Mouse (Mus musculus) liver, embryonic 14.5 days (tissue): ENCODE results near the gene Ngb. TPM values are rescaled to one million over a fixed set of nuclear protein-coding genes. Genes with fewer than 3 reads are reported as not detected.

Experiments used
- ATAC-seq: fragments of 200-750 bp; cut with Nextera tagmentation; 2 replicates; pipeline ENCODE4 v1.8.0; 2017; ENCODE audit warnings: moderate number of reproducible peaks, mild to moderate bottlenecking, moderate library complexity; ENCODE audit not compliant: insufficient read depth
- DNase-seq, 3 experiments: peaks; one replicate each; pipeline ENCODE4 v3.0.0-alpha.2; 2012 to 2013; ENCODE audit warnings: low read depth in 3 of 3, low spot score in 3 of 3
- H3K27ac ChIP-seq: fragments of 300-500 bp; sonication (generic); 2 replicates; pipeline ENCODE4 v1.5.1; 2014; ENCODE audit warnings: moderate library complexity, mild to moderate bottlenecking, control low read depth, inconsistent platforms
- H3K27me3 ChIP-seq: fragments of 300-500 bp; sonication (generic); 2 replicates; pipeline ENCODE4 v1.6.1; 2014; ENCODE audit warnings: mild to moderate bottlenecking, low read length, moderate library complexity; ENCODE audit not compliant: control insufficient read depth, insufficient read depth
- H3K36me3 ChIP-seq: fragments of 300-500 bp; sonication (generic); replicated peaks from 2 replicates; pipeline ENCODE4 v1.6.1; 2014; ENCODE audit warnings: low read depth; ENCODE audit not compliant: control insufficient read depth, insufficient read depth
- H3K4me1 ChIP-seq, 2 experiments: fragments of 200-500 bp in 1 of 2; fragments of 300-500 bp in 1 of 2; sonication (generic) in 1 of 2; replicated peaks; 2 replicates each; pipeline ENCODE4 v1.6.1; 2012 to 2014; ENCODE audit warnings: antibody characterized with exemption in 1 of 2, inconsistent platforms in 1 of 2, low read length in 1 of 2; ENCODE audit not compliant: control insufficient read depth in 2 of 2, insufficient read depth in 2 of 2
- H3K4me2 ChIP-seq: fragments of 300-500 bp; sonication (generic); 2 replicates; pipeline ENCODE4 v1.6.1; 2014; ENCODE audit warnings: low read depth, mild to moderate bottlenecking, control low read depth, moderate library complexity
- H3K4me3 ChIP-seq, 2 experiments: fragments of 200-500 bp in 1 of 2; fragments of 300-500 bp in 1 of 2; sonication (generic) in 1 of 2; 2 replicates each; pipeline ENCODE4 v1.5.1; 2012 to 2014; ENCODE audit warnings: low read depth in 2 of 2, low read length in 2 of 2, mild to moderate bottlenecking in 2 of 2, control low read depth in 1 of 2, inconsistent platforms in 1 of 2, moderate library complexity in 1 of 2; ENCODE audit not compliant: insufficient read depth in 1 of 2
- H3K9ac ChIP-seq: fragments of 300-500 bp; sonication (generic); replicated peaks from 2 replicates; pipeline ENCODE4 v1.6.1; 2014; ENCODE audit warnings: mild to moderate bottlenecking, control low read depth, moderate library complexity
- H3K9me3 ChIP-seq: fragments of 300-500 bp; sonication (generic); 2 replicates; pipeline ENCODE4 v1.6.1; 2016; ENCODE audit warnings: low read length, mixed read lengths; ENCODE audit not compliant: control insufficient read depth
- CTCF ChIP-seq: IDR thresholded peaks from 2 replicates; pipeline ENCODE4 v1.5.1; 2016; ENCODE audit warnings: antibody characterized with exemption, low read depth, control low read depth
- EP300 ChIP-seq: IDR thresholded peaks from 2 replicates; pipeline ENCODE4 v1.6.1; 2016; ENCODE audit warnings: antibody characterized with exemption, low read depth
- WGBS: fragments of 180-500 bp; shearing (Covaris S2); extraction: QIAGEN DNeasy Blood & Tissue Kit; methylation state at CpG from one replicate; pipeline ENCODE4 v1.1.7; 2014; ENCODE audit not compliant: insufficient replicate concordance; 5-methylcytosine and 5-hydroxymethylcytosine counted together
- polyA plus RNA-seq, 2 experiments: library from polyadenylated mRNA; depleted of rRNA in 1 of 2; stranded (reverse) in 1 of 2; unstranded in 1 of 2; fragments of >200 nt; fragmentation: Nextera tagmentation in 1 of 2; extraction: Ambion mirVana in 1 of 2; gene quantifications; 2 replicates each; pipeline versions ENCODE4 v1.2.1 to v1.2.3; 2012 to 2014

The Ngb gene
- polyA plus RNA-seq, 2 experiments, result 0.04 to 0.11 TPM

GRCm38 (mm10) chr12:87142156-87142555 lies 39.8 kb upstream of the Ngb start:
- TF ChIP-seq CTCF, result no peak
- no peak for TF ChIP-seq EP300
- H3K4me2 ChIP-seq, result no peak overlapping the region
- no peaks in the 10 kb centered on the region for H3K9me3 ChIP-seq
- 50% methylated on average over 2 of the region's 2 CpGs for WGBS
- no peak overlapping the region for H3K9ac ChIP-seq
- no peaks in the 10 kb centered on the region for H3K27me3 ChIP-seq
- peaks cover 4 to 8% of the 10 kb centered on the region in 2 experiments for H3K4me1 ChIP-seq
- H3K4me3 ChIP-seq, result no peak overlapping the region
- H3K27ac ChIP-seq, result no peak overlapping the region
- ATAC-seq (no peak), DNase-seq (no peak)
- no peaks in the 10 kb centered on the region for H3K36me3 ChIP-seq

- TF ChIP-seq CTCF (no peak), EP300 (no peak)
- 73% methylated on average over 1 of the region's 2 CpGs for WGBS
- no peak overlapping the region for H3K4me3 ChIP-seq
Observed at GRCm38 (mm10) chr12:87138768-87139167, 36.4 kb upstream of the Ngb start.

GRCm38 (mm10) chr12:87138342-87138701 lies 36.0 kb upstream of the Ngb start:
- ATAC-seq (no peak), DNase-seq (no peak)
- Histone ChIP-seq H3K4me2 (no peak overlapping the region), H3K27ac (no peak overlapping the region), H3K9me3 (no peaks in the 10 kb centered on the region), H3K27me3 (no peaks in the 10 kb centered on the region), H3K4me3 (no peak overlapping the region), H3K9ac (no peak overlapping the region), H3K4me1 (0 out of 4 replicates have a peak, but pooled peaks cover 0 to 1% of the 10 kb centered on the region in 2 experiments), H3K36me3 (no peaks in the 10 kb centered on the region)
- TF ChIP-seq CTCF, result no peak
- no peak for TF ChIP-seq EP300
- WGBS, result 80% methylated on average over 2 of the region's 2 CpGs

More at GRCm38 (mm10) chr12:87138768-87139167, 36.4 kb upstream of the Ngb start:
- no peak overlapping the region for H3K9ac ChIP-seq
- no peak for DNase-seq
- H3K4me1 ChIP-seq, result 0 out of 4 replicates have a peak, but pooled peaks cover 0 to 1% of the 10 kb centered on the region in 2 experiments
- H3K36me3 ChIP-seq, result no peaks in the 10 kb centered on the region
- no peaks in the 10 kb centered on the region for H3K27me3 ChIP-seq
- no peaks in the 10 kb centered on the region for H3K9me3 ChIP-seq
- no peak for ATAC-seq
- H3K27ac ChIP-seq, result no peak overlapping the region
- no peak overlapping the region for H3K4me2 ChIP-seq

GRCm38 (mm10) chr12:87137439-87138341 lies 35.4 kb upstream of the Ngb start:
- H3K36me3 ChIP-seq, result no peaks in the 10 kb centered on the region
- ATAC-seq (no peak), DNase-seq (no peak)
- H3K9ac ChIP-seq, result no peak overlapping the region
- H3K4me3 ChIP-seq, result no peak overlapping the region
- TF ChIP-seq CTCF (no peak), EP300 (no peak)
- H3K4me2 ChIP-seq, result no peak overlapping the region
- H3K9me3 ChIP-seq, result no peaks in the 10 kb centered on the region
- H3K27ac ChIP-seq, result no peak overlapping the region
- H3K27me3 ChIP-seq, result no peaks in the 10 kb centered on the region
- WGBS, result 71% methylated on average over 15 of the region's 15 CpGs
- H3K4me1 ChIP-seq, result 0 out of 4 replicates have a peak, but pooled peaks cover 0 to 1% of the 10 kb centered on the region in 2 experiments

GRCm38 (mm10) chr12:87132784-87133183 lies 30.4 kb upstream of the Ngb start:
- no peak overlapping the region for H3K4me2 ChIP-seq
- DNase-seq, result no peak
- 47% methylated on average over 9 of the region's 9 CpGs for WGBS
- no peak for ATAC-seq
- H3K9ac ChIP-seq, result no peak overlapping the region
- H3K27me3 ChIP-seq, result no peaks in the 10 kb centered on the region
- no peaks in the 10 kb centered on the region for H3K9me3 ChIP-seq
- no peaks in the 10 kb centered on the region for H3K36me3 ChIP-seq
- TF ChIP-seq EP300, result no peak
- no peak for TF ChIP-seq CTCF
- no peak overlapping the region for H3K27ac ChIP-seq
- peaks cover 0 to 5% of the 10 kb centered on the region in 2 experiments; a peak in 1 of 4 replicates for H3K4me1 ChIP-seq
- no peak overlapping the region for H3K4me3 ChIP-seq
